In genomic region chr11:86836366-86836765, GRCm38 (mm10) we compare ENCODE assay signal across 7 mouse cellular contexts. TPM values are rescaled to one million over a fixed set of nuclear protein-coding genes. Genes with fewer than 3 reads are reported as not detected.
DNase-seq lines count a peak whose midpoint lies in the region; ATAC-seq and TF ChIP-seq lines count a peak whose summit lies in the region.

No protein-coding gene starts in this region.

- H3K9me3 ChIP-seq in MEL (replicated peaks; ENCODE audit: insufficient read depth, low read length): no peaks in the 10 kb centered on the region
- no peaks in the 10 kb centered on the region for H3K9me3 ChIP-seq in kidney, embryonic 16.5 days (ENCODE audit: low read length)
- H3K9me3 ChIP-seq in lung, postnatal 0 days (ENCODE audit: low read length): no peaks in the 10 kb centered on the region

- peaks cover 4 to 6% of the 10 kb centered on the region in 2 experiments; a peak in 1 of 4 replicates for H3K4me1 ChIP-seq in MEL (ENCODE audit: control insufficient read depth in 1 of 2, insufficient read depth in 2 of 2, low read length in 2 of 2)
- H3K4me1 ChIP-seq in kidney, embryonic 16.5 days (ENCODE audit: insufficient read depth, low read length): peaks cover 38% of the 10 kb centered on the region
- peaks cover 3% of the 10 kb centered on the region; the same call in 1 of the 2 replicates for H3K4me1 ChIP-seq in lung, postnatal 0 days (ENCODE audit: insufficient read depth, low read depth, low read length)

- peak; percentile 92 for DNase-seq in CD4-positive, CD25-positive, alpha-beta regulatory T cell, adult 2 months (ENCODE audit: low read depth, low spot score)
- peak; percentile 89 for DNase-seq in MEL (ENCODE audit: low read depth, low spot score)
- peak; percentile 48 for DNase-seq in cerebellum, adult 11-12 months
- DNase-seq in gastrocnemius, postnatal 25 days: peak; percentile 62
- DNase-seq in lung, postnatal 0 days (ENCODE audit: low spot score): peak; percentile 96
- DNase-seq in spleen, postnatal 36 days (ENCODE audit: low spot score in 2 of 2): peak; percentile 79 to 81

- no peak overlapping the region for H3K4me2 ChIP-seq in kidney, embryonic 16.5 days (replicated peaks; ENCODE audit: low read depth, low read length)
- H3K4me2 ChIP-seq in lung, postnatal 0 days (replicated peaks; ENCODE audit: low read depth, low read length): no peak overlapping the region

- TF ChIP-seq EP300 in MEL (IDR thresholded peaks at IDR 0.05; ENCODE audit: low read depth in 1 of 2, low read length in 2 of 2): no peak
- peak; percentile 60; the same call in 1 of the 2 replicates for TF ChIP-seq EP300 in lung, postnatal 0 days (IDR thresholded peaks at IDR 0.05)

- TF ChIP-seq POLR2A in MEL (IDR thresholded peaks at IDR 0.05; ENCODE audit: control insufficient read depth in 1 of 2, insufficient read depth in 1 of 2, low read depth in 1 of 2, low read length in 2 of 2, poor library complexity in 1 of 2): no peak

- no peak overlapping the region for H3K27ac ChIP-seq in MEL (ENCODE audit: control insufficient read depth, low read depth, low read length)
- no peak overlapping the region for H3K27ac ChIP-seq in kidney, embryonic 16.5 days (ENCODE audit: low read length)
- peak overlapping the region; percentile 54 for H3K27ac ChIP-seq in lung, postnatal 0 days (ENCODE audit: low read length)

- H3K79me2 ChIP-seq in MEL (ENCODE audit: control insufficient read depth, insufficient read depth, low read length, poor library complexity): no peaks in the 10 kb centered on the region

- H3K4me3 ChIP-seq in MEL (ENCODE audit: control insufficient read depth in 1 of 2, insufficient read depth in 1 of 2, low read depth in 2 of 2, low read length in 2 of 2): no peak overlapping the region
- no peak overlapping the region for H3K4me3 ChIP-seq in kidney, embryonic 16.5 days (ENCODE audit: low read length)
- H3K4me3 ChIP-seq in lung, postnatal 0 days (ENCODE audit: low read depth, low read length): no peak overlapping the region

- no peak overlapping the region for H3K9ac ChIP-seq in MEL (ENCODE audit: control insufficient read depth, low read depth, low read length, poor library complexity, severe bottlenecking)
- no peak overlapping the region for H3K9ac ChIP-seq in kidney, embryonic 16.5 days (replicated peaks; ENCODE audit: low read length)
- H3K9ac ChIP-seq in lung, postnatal 0 days (replicated peaks; ENCODE audit: low read depth): no peak overlapping the region

- no peaks in the 10 kb centered on the region for H3K27me3 ChIP-seq in MEL (ENCODE audit: control insufficient read depth in 1 of 2, insufficient read depth in 2 of 2, low read length in 2 of 2)
- H3K27me3 ChIP-seq in kidney, embryonic 16.5 days (ENCODE audit: insufficient read depth, low read length): no peaks in the 10 kb centered on the region
- no peaks in the 10 kb centered on the region for H3K27me3 ChIP-seq in lung, postnatal 0 days (replicated peaks; ENCODE audit: insufficient read depth, low read length)

- 57% methylated on average over 2 of the region's 2 CpGs for WGBS in kidney, embryonic 16.5 days
- WGBS in lung, postnatal 0 days: 29% methylated on average over 2 of the region's 2 CpGs

- TF ChIP-seq RAD21 in MEL (IDR thresholded peaks at IDR 0.05; ENCODE audit: low read depth, low read length): peak; percentile 86

- peak; percentile 37; the same call in 1 of the 2 replicates for ATAC-seq in kidney, embryonic 16.5 days (ENCODE audit: low FRiP score, low TSS enrichment)
- peak; percentile 90 for ATAC-seq in lung, postnatal 0 days

- TF ChIP-seq CTCF in MEL (IDR thresholded peaks at IDR 0.05 in 2 of 3, conservative IDR thresholded peaks at IDR 0.05 in 1 of 3; ENCODE audit: control insufficient read depth in 1 of 3, insufficient read depth in 1 of 3, low read depth in 2 of 3, low read length in 3 of 3, poor library complexity in 1 of 3, severe bottlenecking in 1 of 3): peak; percentile 79 to 84 (median 83)
- peak; percentile 97 for TF ChIP-seq CTCF in lung, postnatal 0 days (IDR thresholded peaks at IDR 0.05)

- peaks cover 0 to 5% of the 10 kb centered on the region in 2 experiments; a peak in 2 of 4 replicates for H3K36me3 ChIP-seq in MEL (ENCODE audit: control insufficient read depth in 1 of 2, insufficient read depth in 2 of 2, low read length in 2 of 2)
- no peaks in the 10 kb centered on the region for H3K36me3 ChIP-seq in kidney, embryonic 16.5 days (ENCODE audit: insufficient read depth, low read length)
- H3K36me3 ChIP-seq in lung, postnatal 0 days (ENCODE audit: insufficient read depth, low read length): no peaks in the 10 kb centered on the region

TF ChIP-seq in MEL, 35 proteins besides CTCF, POLR2A, EP300 and RAD21:
- TF ChIP-seq ZC3H11A (IDR thresholded peaks at IDR 0.05; ENCODE audit: low read depth, low read length) (peak; percentile 84), SMC3 (IDR thresholded peaks at IDR 0.05; ENCODE audit: low read depth, low read length) (peak; percentile 91), KAT2A (conservative IDR thresholded peaks at IDR 0.05; ENCODE audit: low read depth, low read length) (no peak)
TF ChIP-seq in MEL: peak in this region for 2.

RNA-seq across cellular contexts. Expression of gene Dhx40, which starts 28.8 kb away (rescaled TPM):
- 15.5 and 16.1 TPM in 2 replicates for total RNA-seq in MEL (2012; rRNA removed)
- 10 to 100 TPM in 1 of 2 experiments, not detected in 1; 10.1 TPM for polyA plus RNA-seq in MEL (2012; ENCODE audit: insufficient read depth in 1 of 2, insufficient read length in 2 of 2, low read depth in 1 of 2, low replicate concordance in 2 of 2, missing spikeins in 1 of 2)
- total RNA-seq in gastrocnemius, postnatal 25 days (2021): 10 to 100 TPM; 11.4 to 12.1 TPM
- polyA plus RNA-seq in kidney, embryonic 16.5 days (2015; fragmentation: Nextera tagmentation; extraction: Ambion mirVana): 37.8 and 38.4 TPM in 2 replicates
- polyA plus RNA-seq in lung, postnatal 0 days (2015; fragmentation: Nextera tagmentation; extraction: Ambion mirVana): 18.9 and 20.7 TPM in 2 replicates
